Mouse (Mus musculus): Measurements from ENCODE around the gene Fst. TPM values are rescaled to one million over a fixed set of nuclear protein-coding genes. Genes with fewer than 3 reads are reported as not detected.

Gene Fst
- polyA plus RNA-seq, 1 experiment from 2014 or later, result 48.2 TPM

Other genes starting within 250 kb of the Fst start
- gene Ndufs4, start 70.7 kb downstream of the Fst start, polyA plus RNA-seq (2014; fragmentation: Nextera tagmentation; extraction: Ambion mirVana), result 340 and 357 TPM in 2 replicates